Mouse (Mus musculus): ENCODE measurements around the gene Xirp1.

Gene Xirp1

DNA sequence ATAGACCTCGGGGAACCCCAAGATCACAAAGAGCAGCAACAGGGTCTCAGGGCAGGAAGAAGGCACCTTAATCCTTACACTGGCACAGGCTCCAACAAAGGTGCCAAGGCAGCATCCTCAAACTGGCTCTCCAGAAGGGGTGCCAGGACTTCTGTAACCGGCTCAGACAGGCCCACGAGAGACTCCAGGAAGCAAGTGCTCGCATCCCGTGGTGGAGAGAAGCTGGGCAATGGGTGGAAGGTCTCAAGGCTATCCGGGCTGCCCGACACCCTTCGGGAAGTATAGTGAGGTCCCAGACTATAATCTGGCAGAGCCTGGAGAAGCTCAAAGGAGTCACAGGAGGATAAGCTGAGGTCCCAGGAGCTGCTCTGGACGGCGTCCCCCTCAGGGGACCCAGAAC, 51.2 kb downstream of the Xirp1 start:
- no peak for DNase-seq (ENCODE audit: low read depth, low spot score)

GRCm38 (mm10) chr9:119970763-119971656, 52.4 kb downstream of the Xirp1 start:
- DNase-seq (ENCODE audit: low read depth, low spot score) = peak; percentile 27

DNA sequence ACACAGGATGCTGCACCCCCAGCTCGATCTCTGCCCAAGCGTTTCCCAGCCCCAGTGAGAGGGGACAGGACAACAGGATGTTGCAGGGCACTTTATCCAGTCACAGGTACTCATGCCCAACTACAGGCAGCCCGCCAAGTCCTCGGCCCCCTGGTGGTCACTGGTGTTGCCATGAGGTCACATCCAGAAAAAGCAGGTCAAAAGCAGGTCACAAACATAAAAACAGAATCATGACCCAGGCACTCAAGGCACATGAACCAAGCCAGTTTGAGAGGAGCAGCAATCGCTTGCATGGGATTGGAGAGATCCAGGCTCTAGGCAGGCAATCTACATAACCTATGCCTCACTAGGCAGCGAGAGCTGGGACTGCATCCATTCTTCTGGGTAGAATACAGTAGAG, 53.2 kb downstream of the Xirp1 start:
- peak; percentile 70 for DNase-seq (ENCODE audit: low read depth, low spot score)

GRCm38 (mm10) chr9:119969811-119970210, 53.6 kb downstream of the Xirp1 start:
- DNase-seq (ENCODE audit: low read depth, low spot score) = no peak

- DNase-seq (ENCODE audit: low read depth, low spot score) = no peak
Observed at GRCm38 (mm10) chr9:119966221-119966910, 57.0 kb downstream of the Xirp1 start.

GRCm38 (mm10) chr9:119965186-119965585, 58.2 kb downstream of the Xirp1 start:
- no peak for DNase-seq (ENCODE audit: low read depth, low spot score)

DNA sequence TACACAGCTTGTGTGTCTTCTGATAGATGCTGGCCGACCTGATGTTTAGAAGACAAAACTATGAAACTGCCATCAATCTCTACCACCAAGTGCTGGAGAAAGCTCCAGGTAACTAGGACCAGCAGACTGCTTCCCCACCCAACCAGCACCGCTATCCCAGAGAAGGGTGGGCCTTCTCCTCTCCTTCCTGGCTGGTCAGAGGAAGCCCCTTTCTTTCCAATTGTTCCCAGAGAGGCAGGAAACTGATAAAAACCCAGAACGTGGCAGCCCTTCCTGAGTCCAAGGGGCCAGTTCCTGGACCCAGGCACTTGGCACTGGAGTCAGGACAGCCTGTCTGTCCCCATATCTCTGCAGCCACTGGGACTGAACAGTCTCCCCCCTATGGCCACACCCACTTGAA, 59.2 kb downstream of the Xirp1 start:
- DNase-seq (ENCODE audit: low read depth, low spot score) = no peak
